Mouse (Mus musculus) layer of hippocampus, postnatal 14 days (tissue): ENCODE data around the gene Tmem117. TPM values are rescaled to one million over a fixed set of nuclear protein-coding genes. Genes with fewer than 3 reads are reported as not detected.

Experiments used
- DNase-seq, 2 experiments: peaks; one replicate each; pipeline ENCODE4 v3.0.0; 2021 to 2022; ENCODE audit warnings: low spot score in 2 of 2, mixed read lengths in 1 of 2
- total RNA-seq, 2 experiments: library from RNA; stranded (reverse); gene quantifications; 2 replicates each; pipeline ENCODE4 v1.2.3; 2021

Tmem117 gene
- total RNA-seq, 2 experiments from 2014 or later: 8.7 to 10.5 TPM

DNA sequence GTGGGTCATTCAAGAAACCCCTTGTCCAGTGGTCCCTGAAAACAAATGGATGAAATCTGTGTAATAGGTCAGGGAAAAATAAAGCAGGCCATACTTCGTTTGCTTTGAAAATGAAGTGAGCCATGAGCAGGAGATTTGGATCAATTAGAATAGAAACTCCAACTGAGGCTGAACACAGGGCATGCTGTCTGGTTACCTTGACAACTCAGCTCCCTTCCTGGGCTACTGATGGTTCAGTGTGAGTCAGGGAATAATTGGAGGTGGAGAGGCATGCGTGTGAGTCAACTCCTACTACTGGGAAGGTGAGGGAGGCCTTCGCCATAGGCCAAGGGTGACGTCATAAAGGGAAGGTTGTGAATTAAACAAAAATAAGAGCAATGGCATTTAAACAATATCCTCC, 103.1 kb downstream of the Tmem117 start:
- peak in 1 of 2 experiments; percentile 39 for DNase-seq

DNA sequence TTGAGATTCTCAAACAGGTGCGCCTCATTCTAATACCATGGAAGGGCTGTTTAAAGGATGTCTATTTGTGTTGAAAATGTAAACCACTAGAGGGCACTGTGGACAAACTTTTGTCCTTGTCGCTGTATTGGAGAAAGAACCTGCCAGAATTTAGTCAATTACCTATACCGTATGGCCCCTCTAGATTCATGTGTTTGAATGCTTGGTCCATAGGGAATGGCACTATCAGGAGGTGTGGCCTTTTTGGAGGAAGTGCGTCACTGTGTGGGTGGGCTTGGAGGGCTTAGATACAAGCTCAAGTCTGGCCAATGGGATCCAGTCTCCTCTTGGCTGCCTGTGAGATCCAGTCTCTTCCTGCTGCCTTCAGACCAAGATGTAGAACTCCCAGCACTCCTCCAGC, 140.2 kb downstream of the Tmem117 start:
- DNase-seq: peak; percentile 41 to 65

DNA sequence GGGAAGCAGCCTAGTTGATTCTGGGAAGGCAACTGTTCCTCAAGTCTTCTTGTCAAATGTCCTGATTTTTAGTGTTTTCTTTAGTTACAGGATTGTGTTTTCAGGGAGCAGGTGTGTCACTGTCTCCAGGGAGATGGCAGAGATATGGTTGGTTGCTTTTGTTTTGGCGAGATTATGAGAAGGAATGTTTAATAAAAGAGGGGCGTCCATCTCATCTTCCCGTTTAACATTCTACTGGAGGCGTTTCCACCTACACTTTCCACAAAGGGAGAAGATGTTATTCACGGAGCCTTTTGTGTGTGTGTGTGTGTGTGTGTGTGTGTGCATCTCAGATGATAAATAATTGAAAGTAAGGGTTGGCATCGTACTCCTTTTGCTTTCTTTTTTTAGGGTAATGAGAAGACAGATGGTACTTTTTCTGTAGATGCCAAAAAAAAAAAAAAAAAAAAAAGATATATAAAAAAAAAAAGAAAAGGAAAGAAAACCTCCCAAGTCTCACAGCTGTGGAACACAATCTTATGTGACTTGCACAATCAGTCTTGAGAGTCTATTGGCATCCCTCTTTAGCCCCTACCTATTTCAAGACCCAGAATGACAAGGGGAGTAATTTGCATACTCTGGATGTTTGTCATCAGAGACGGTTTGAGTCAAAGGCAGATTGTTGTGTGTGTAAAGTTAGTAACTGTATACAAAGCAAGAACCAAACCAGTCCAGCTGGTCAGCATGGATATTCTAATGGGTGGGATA, 142.0 kb downstream of the Tmem117 start:
- DNase-seq: no peak

DNA sequence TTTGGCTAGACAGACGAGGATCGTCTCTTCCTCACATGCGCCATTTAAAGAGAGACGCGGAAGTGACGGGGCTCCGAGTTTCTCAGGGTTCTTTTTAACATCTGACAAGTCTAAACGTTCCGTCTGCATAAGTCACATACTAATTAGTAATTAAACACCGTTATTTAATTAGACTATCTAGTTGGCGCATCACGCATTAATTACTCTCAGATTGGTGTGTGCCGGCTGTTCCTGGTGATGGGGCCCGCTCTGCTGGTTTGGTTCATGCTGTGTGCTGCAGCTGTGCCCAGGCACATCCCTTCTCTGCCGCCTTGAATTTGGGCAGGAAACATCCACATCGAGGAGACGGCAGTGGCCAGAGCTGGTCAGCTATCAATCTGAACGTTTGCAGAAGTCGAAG, 142.7 kb downstream of the Tmem117 start:
- no peak for DNase-seq

DNA sequence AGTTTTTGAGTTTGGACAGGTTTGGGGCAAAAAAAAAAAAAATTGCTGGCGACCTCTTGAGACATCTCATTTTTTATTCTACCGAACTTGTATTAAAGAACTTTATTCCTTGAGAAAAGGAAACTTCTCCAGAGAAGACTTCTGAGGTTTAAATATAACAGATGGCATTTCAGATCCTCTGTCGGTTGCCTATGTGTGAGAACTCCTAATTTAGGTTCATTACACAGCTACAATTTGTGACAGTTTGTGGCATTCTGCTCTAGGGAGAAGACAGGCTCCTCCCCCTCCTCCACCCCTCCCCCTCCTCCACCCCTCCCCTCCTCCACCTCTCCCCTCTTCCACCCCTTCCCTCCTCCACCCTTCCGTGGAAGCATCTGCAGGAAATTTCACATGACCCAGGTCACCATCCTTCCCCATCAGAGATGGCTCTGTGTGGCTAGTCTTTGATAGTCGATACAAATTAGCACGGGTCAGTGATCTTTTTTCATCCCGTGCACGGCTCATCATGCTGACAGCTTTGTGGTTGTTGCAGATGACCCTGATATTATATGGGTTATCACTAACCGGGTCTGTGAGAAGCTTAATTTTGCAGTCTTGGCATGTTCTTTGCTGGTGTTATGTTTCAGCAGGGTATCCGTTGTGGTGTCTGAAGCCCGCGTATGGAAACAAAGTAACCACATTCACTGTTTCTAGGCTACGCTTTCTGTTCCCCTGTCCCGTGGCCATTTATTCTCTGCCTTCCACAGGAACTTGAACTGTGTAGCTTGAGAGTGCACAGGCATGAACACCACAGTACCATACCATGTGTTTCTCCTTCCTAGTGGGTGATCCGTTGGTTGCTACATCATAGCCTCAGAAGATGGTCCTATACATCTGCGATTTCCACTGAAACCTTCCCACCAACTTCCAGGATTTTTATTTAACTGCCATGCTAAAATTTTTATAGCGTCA, 147.4 kb downstream of the Tmem117 start:
- no peak for DNase-seq

DNA sequence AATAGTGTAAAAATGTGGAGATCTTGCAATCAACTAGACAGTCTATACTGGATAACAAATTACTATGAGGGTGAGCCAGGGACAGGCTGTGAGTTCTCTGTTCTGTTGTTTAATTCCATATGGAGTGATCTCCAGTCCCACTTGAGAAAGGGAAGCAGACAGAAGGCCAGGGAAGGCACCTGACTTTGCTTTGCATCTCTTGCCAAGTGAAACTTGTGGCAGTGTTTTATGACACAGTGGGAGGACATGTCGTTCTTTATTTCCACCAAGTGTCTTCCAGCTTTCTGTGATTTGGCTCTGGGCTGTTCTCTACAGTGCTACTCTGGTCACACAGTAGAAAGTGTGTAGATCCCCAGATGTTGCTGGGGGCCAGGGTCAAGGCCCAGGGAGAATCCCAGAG, 152.5 kb downstream of the Tmem117 start:
- DNase-seq: peak in 1 of 2 experiments; percentile 44

DNA sequence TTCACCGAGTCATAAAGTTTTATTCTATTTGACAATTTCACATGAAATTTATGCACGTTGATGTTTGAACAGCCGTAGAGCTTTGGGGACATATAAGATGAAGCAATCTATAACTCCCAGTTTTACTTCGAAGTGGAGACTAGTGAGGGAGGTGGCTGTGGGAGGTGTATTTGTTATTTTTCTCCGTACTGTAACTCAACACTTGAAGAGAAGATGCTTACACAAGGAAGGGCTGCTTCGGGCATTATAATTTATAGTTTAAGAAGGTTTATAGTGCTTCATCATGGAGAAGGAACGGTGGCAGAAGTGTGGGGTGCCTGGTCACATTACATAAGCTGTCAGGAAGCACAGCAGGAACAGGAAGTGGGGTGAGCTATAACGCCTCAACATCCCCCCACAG, 164.4 kb downstream of the Tmem117 start:
- no peak for DNase-seq

DNA sequence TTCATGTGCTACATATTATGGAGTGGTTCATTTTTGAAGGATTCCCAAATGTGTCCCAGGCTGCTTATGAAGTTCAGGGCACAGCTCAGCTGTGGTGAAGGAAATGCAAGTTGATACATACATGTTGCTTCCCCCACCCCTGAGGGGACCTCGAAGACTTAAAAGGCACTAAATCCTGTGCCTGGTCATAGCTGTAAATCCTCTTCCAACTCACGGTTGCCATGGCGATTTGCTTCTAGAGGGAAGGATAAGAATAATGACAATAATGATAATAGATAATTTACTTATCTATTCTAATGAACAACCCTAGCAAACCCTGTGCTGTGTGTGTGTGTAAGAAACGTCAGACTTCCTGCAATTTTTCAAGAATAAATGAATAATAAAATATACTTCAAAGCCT, 166.5 kb downstream of the Tmem117 start:
- no peak for DNase-seq

DNA sequence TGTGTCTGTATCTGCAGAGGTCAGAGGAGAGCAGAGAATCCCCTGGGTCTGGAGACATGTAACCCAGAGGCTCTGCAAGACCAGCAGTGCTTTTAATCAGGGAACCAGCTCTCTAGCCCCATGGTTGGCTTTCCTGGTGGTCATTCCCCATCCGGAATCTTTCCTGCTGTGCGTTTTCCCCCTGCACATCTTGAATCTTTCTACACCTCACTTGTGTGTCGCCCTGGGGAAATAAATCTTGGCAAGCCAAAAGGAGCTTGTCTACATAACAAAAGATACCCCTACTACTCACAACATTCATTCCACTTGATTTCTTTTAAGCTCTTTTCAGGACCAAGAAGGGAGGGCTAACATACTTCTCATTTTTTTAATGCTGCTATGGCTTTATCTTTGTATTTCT, 169.2 kb downstream of the Tmem117 start:
- no peak for DNase-seq

DNA sequence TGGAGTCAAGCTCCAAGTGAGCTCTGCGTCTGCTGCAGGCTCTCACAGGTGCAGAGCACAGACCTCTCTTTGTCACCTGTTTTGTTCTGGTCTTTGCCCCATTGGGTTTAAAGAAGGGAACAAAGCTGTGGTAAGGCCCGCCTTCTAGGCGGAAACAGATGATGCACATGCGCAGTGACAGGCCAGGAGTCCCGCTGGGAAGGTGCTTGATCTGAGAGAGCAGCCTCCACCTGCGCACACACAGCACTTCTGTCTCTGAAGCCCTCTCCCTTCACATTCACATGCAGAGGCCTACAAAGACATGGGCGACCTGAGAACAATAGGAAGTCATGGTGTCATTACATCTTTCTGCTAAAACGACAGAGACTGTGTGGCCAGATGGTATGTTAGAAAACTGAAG, 172.4 kb downstream of the Tmem117 start:
- DNase-seq: no peak

DNA sequence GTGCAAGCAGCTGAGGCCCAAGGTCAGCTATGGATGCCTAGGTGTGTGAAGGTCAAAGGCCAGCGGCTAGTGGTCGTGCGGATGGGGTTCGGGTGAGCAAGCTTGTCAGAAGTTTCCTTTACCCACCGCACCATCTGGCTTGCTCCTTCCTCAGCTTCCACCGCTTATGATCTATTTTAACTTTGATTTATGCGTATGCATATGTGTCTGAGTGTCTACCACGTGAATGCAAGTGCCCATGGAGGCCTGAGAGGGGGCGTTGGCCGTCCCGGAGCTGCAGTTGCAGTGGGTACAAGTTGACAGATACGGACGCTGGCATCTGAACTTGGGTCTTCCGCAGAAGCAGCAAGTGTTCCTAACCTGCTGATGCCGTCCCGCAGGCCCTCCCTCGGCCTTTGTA, 173.8 kb downstream of the Tmem117 start:
- no peak for DNase-seq

DNA sequence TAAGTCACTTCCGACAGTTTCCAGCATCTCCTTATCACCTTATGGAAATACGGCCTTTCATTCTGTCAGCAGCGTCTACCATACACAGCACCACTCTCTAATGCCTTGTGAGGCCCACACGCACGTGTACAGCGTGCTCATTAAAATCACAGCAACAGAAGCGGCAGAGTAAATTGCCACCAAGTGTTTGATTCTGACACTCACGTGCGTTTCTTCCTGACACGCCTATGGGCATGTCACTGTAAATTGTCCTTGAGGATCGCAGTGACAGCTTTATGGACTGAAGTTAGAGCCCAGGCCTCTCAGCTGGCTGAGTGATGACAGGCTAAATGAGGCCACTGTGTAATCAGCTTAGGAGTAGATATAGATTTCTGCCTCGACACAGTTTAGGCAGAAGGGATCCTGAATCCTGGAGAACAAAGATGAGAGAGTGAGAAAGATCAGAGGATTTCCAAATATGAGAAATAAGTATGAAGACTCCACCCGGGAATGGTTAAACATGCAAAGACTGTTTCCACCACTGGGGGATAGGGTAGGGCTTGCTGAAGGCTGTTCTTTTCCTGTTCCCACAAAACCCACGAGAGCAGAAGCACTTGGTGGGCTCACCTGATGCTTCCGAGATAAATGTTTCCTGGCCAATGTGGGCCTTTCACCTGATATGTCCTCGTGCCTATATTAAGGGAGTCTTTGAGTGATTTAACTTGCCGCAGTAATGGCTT, 174.8 kb downstream of the Tmem117 start:
- no peak for DNase-seq

DNA sequence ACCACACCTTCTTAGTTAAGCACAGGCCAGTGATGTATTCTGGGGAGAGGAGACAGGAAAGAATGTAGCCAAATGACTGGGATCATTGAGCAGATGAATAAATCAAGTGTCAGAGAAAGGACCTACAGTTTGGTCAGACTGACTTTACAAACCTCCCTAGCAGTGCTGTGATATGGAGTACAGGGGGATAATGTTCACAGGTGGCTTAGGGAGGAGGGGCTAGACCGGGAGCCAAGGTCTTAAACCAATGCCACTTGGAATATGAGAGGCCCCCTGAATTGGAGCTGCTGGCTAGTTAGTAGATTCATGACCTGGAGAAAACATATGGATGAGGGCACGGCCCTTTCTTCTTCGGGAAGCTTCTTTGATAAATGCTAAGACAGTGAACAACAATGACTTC, 177.0 kb downstream of the Tmem117 start:
- no peak for DNase-seq

DNA sequence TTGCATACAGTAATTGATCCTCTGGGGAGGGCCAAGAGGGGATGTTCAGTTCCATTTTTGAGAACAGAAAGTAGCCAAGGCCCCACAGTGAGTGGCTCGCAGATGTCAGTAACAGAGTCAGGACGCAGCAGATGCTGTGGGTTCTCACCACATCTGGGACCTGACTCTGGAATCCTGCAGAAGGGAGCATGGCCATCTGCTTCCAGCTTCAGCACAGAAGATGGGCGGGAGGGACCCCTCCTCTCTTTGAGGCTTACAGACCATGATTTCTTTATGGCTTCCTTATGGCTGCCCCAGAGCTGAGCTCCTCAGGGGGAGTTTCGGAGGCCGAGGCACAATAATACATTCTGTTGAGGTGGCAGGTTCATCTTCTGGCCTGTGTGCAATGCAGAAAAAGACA, 182.5 kb downstream of the Tmem117 start:
- DNase-seq: no peak

DNA sequence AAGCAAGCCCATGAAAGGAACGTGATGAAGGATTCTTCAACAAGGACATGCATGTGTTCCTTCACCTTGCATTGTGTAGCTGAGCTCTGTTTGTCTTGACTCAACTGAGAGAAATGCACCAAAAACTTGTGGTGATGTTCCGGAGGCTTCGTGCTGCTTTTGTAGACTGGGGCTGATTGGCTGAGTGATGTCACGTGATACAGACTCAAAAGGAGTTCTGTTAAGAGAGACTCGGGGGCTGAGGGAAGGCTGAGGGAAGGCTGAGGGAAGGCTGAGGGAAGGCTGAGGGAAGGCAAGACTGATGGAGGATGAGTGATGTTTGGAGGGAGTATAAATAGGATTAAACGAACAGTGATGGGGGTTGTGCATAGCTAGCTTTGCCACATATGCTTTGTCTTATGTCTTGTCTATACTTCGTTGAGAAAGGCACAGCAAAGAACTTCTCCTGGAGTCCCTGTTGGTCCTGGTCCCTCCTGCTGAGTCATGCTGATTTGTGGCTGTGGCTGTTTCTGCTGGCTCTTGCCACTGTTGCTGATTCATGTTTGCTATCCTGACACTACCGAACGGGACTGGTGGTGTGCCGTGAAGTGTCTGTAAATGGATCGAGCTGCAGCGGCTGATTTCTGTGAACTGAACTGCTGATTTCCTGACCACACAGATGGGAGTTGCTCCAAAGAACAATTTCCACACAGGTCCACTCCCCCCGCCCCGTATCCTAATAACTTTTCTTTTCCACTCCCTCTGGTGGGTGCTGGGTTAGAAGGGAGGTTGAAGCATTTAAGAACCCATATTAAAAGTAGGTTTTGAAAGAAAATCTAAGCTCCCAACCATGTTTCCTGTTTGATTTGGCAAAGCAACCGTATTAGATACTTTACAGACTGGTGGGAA, 185.4 kb downstream of the Tmem117 start:
- DNase-seq: no peak

DNA sequence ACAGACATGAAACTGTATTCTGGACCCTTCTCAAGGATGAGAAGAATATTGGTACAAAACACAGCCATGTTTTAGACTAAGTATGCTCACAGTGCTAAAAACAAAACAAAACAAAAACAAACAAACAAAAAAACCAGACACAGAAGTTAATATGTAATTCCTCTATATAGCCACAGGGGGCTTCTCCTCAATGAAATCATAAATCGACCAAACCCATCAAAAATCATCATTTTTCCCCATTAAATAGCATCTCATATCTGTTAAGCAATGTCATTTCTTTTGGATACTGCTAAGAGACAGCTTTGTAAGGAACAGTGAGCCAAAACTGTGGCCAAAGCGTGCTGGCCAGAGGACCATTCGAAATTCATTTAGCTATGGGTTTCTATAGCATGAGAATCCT, 206.6 kb downstream of the Tmem117 start:
- no peak for DNase-seq

DNA sequence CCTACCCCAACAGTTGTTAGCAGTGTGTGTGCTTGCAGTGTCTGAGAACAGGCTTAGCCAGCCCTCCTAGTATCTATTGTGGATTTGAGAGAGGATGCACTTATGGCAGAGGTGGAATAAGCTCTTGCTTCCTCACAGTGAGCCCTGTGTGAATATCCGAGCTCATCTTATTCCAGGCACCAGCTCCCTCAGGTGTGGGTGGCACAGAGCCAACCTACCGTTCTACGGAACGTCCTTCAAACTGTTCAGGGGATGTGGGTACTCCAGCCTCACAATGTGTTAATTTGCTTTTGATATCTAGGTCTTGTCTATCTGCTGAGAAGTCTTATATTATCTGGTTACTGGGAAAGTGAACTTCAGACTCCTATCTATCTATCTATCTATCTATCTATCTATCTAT, 209.6 kb downstream of the Tmem117 start:
- no peak for DNase-seq

DNA sequence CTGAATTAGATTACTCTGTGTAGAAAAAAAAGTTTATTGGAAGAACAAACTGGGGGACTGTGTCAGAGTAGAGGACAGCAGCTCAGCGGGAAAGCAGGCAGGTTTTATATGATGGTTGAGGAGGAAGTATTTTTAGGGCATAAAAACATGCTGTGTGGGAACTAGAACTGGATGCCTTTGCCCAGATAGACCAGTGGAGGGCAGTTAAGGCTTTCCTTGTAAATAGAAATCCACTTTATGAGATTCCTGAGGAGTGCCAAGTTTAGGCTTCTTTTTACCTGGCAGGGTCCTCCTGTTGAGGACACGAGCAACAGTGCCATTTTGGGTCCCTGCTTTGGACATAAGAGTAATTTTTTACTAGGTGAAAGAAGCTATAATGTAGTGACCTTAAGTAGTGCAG, 218.5 kb downstream of the Tmem117 start:
- peak in 1 of 2 experiments; percentile 36 for DNase-seq

DNA sequence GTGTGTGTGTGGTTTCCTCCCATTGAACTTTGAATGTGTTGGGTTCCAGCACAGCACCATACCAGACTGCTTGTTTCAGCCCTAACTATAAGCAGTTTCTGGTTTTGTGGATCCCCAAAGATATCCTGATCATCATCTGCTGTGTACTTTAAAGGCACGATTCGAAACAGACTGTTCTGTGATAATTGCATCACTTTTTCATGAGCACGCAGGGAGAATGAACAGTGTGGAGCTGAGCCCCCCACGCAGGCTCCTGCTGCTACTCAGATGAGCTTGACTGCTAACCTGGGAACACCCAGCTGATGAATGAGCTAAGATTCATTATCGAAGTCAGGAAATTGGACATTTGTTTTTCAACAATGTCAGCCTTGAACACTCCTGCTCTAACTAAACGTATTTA, 230.6 kb downstream of the Tmem117 start:
- DNase-seq: peak in 1 of 2 experiments; percentile 74

DNA sequence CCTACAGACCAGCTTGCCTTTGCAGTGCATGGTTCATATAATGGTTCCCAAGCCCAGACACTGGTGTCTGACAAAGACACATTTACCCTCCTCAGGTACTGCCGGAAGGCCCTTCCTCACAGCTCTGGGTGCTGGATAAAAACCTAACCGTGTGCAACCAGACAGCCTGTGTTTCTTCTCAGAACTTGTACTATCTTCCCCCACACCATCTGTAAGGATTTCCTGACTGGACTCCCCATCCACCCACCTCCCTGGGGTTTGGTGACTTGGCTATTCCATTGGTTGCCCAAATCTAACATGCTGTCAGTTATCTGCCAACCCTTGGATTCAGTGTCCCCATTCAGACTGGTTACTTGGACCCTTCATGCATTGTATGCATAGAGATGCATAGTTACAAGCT, 232.1 kb downstream of the Tmem117 start:
- no peak for DNase-seq

DNA sequence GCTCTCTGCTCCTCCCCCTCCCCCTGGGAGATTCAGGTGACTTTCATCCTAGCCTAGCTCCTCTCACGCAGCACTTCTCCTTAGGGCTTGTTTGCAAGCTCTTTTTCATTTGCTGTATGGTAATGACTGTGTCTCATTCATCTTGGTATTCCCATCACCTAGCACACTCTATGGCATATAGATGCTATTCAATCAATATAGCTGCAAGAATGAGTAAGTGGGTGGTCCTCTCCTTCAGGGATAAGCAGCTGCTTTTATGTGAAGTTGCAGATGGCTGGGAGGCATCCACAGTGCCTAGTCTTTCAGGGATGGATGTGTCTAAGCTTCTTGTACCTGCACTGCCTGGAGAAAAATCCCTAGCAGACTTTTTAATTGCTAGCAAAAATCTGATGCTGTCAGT, 235.1 kb downstream of the Tmem117 start:
- DNase-seq: no peak
